Mouse (Mus musculus) layer of hippocampus, postnatal 14 days (tissue): Measurements from ENCODE around the gene Eif2ak3. TPM values are rescaled to one million over a fixed set of nuclear protein-coding genes. Genes with fewer than 3 reads are reported as not detected.

Experiments
- DNase-seq, 2 experiments: peaks; one replicate each; pipeline ENCODE4 v3.0.0; 2021 to 2022; ENCODE audit warnings: low spot score in 2 of 2, mixed read lengths in 1 of 2
- total RNA-seq, 2 experiments: library from RNA; stranded (reverse); gene quantifications; 2 replicates each; pipeline ENCODE4 v1.2.3; 2021

Eif2ak3 gene
- total RNA-seq, 2 experiments from 2014 or later, result 24.7 to 24.8 TPM

- DNase-seq, result no peak
These were observed 13.8 kb upstream of the Eif2ak3 start for GRCm38 (mm10) chr6:70830552-70830951.

GRCm38 (mm10) chr6:70831179-70831839 is 13.0 kb upstream of the Eif2ak3 start:
- no peak for DNase-seq

- DNase-seq, result no peak
These were observed 7.0 kb upstream of the Eif2ak3 start for GRCm38 (mm10) chr6:70837297-70837696.

- no peak for DNase-seq
These were observed 5.8 kb upstream of the Eif2ak3 start for GRCm38 (mm10) chr6:70838532-70838931.

- no peak for DNase-seq
These were observed 4.0 kb upstream of the Eif2ak3 start for GRCm38 (mm10) chr6:70840281-70840680.

GRCm38 (mm10) chr6:70842991-70843390 is 1.3 kb upstream of the Eif2ak3 start:
- DNase-seq, result no peak

- no peak for DNase-seq
These were observed 756 bp downstream of the Eif2ak3 start for GRCm38 (mm10) chr6:70844896-70845646.

- no peak for DNase-seq
These were observed 3.1 kb downstream of the Eif2ak3 start for GRCm38 (mm10) chr6:70847386-70847785.

- no peak for DNase-seq
These were observed 9.1 kb downstream of the Eif2ak3 start for GRCm38 (mm10) chr6:70853371-70853770.

- no peak for DNase-seq
These were observed 11.4 kb downstream of the Eif2ak3 start for GRCm38 (mm10) chr6:70855529-70856309.

GRCm38 (mm10) chr6:70862726-70863125 is 18.4 kb downstream of the Eif2ak3 start:
- no peak for DNase-seq

- DNase-seq, result no peak
These were observed 20.0 kb downstream of the Eif2ak3 start for GRCm38 (mm10) chr6:70864285-70864684.

GRCm38 (mm10) chr6:70866761-70867160 is 22.4 kb downstream of the Eif2ak3 start:
- DNase-seq, result no peak

GRCm38 (mm10) chr6:70867297-70867696 is 23.0 kb downstream of the Eif2ak3 start:
- no peak for DNase-seq

GRCm38 (mm10) chr6:70871511-70871980 is 27.2 kb downstream of the Eif2ak3 start:
- no peak for DNase-seq

GRCm38 (mm10) chr6:70872128-70872527 is 27.8 kb downstream of the Eif2ak3 start:
- DNase-seq, result peak; percentile 33 to 35

GRCm38 (mm10) chr6:70872570-70872969 is 28.3 kb downstream of the Eif2ak3 start:
- DNase-seq, result no peak

- no peak for DNase-seq
These were observed 29.9 kb downstream of the Eif2ak3 start for GRCm38 (mm10) chr6:70874035-70874775.

GRCm38 (mm10) chr6:70875017-70875416 is 30.7 kb downstream of the Eif2ak3 start:
- DNase-seq, result no peak

- DNase-seq, result peak; percentile 78 to 89
These were observed 36.5 kb downstream of the Eif2ak3 start for GRCm38 (mm10) chr6:70880714-70881304.

- no peak for DNase-seq
These were observed 43.7 kb downstream of the Eif2ak3 start for GRCm38 (mm10) chr6:70887993-70888392.
